Mouse (Mus musculus): ENCODE measurements around the gene Dennd1a. TPM values are rescaled to one million over a fixed set of nuclear protein-coding genes. Genes with fewer than 3 reads are reported as not detected.

Gene Dennd1a
- polyA plus RNA-seq, 1 experiment, result 14.3 TPM

DNA sequence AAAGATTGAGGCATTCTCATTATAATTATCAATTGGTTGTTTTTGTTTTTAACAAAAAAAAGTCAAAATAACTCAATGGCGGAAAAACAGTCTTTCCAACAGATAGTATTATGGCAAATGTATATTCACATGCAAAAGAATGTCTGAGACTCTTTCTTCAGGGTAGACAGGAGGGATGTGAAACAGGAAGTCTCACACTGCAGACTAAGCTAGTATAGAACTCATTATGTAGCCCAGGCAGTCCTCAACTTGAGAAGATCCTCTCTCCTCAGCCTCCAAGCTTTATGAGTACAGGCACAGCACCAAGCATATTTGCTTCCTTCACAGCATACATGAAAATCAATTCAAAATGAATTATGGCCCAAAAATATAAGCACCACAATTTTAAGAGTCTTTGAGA lies 79.4 kb downstream of the Dennd1a start:
- Histone ChIP-seq H3K4me1 (ENCODE audit: control insufficient read depth, insufficient read depth, insufficient read length, low read length) (no peaks in the 10 kb centered on the region), H3K27ac (replicated peaks; ENCODE audit: low read depth, low read length) (no peak overlapping the region), H3K4me3 (ENCODE audit: insufficient read depth, low read depth, low read length) (no peak overlapping the region)

DNA sequence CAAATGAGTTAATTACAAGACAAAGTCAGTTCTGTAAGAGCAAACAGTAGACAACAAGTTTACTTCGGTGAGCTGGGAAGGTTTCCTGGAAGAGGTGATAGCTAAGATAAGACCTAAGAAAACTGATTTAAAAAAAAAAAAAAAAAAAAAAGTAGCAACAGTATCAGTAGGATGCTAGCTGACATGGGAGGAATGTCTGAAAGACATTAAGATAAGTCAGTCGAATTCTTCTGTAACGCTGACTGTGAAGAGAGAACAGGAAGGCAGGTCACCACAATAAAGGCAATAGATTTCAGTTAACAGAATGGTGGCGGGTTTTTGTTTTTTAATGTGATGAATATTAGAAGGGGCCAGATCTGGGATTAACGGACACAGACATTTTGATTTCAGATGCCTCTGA lies 81.9 kb downstream of the Dennd1a start:
- Histone ChIP-seq H3K4me3 (ENCODE audit: insufficient read depth, low read depth, low read length) (no peak overlapping the region), H3K4me1 (ENCODE audit: control insufficient read depth, insufficient read depth, insufficient read length, low read length) (no peaks in the 10 kb centered on the region), H3K27ac (replicated peaks; ENCODE audit: low read depth, low read length) (no peak overlapping the region)

DNA sequence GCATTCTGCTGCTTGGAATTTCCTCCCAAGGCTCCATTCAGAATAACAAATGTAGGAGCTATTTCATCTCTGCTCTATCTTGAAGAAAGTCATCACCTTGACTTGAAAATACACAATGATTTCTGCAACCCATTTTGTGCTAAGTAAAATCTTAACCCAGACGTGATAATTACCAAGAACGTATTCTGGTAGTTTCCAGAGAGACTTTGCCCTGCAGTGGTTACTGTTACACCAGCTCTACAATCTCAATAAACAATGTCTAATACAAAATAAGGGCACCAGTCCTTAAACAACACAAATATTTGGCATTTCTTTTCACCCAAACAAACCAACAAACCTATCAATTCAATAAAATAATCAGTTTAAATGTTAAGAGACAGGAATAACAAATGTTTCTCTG lies 82.5 kb downstream of the Dennd1a start:
- H3K4me3 ChIP-seq (ENCODE audit: insufficient read depth, low read depth, low read length), result no peak overlapping the region
- no peak overlapping the region for H3K27ac ChIP-seq (replicated peaks; ENCODE audit: low read depth, low read length)
- no peaks in the 10 kb centered on the region for H3K4me1 ChIP-seq (ENCODE audit: control insufficient read depth, insufficient read depth, insufficient read length, low read length)

DNA sequence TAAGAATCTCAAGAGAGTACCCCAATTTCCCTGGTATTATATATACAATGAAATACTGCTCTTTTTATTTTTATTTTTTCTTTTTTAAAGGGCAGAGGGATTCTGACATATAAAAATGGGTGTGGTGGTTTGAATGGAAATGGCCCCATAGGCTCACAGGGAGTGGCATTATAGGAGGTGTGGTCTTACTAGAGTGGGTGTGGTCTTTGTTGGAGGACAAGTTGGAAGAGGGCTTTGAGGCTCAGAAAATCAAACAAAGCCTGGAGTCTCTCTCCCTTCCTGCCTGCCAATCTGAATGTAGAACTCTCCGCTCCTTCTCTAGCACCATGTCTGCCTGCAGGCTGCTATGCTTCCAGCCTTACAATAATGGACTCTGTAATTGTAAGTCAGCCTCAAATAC lies 89.1 kb downstream of the Dennd1a start:
- H3K4me3 ChIP-seq (ENCODE audit: insufficient read depth, low read depth, low read length), result no peak overlapping the region

DNA sequence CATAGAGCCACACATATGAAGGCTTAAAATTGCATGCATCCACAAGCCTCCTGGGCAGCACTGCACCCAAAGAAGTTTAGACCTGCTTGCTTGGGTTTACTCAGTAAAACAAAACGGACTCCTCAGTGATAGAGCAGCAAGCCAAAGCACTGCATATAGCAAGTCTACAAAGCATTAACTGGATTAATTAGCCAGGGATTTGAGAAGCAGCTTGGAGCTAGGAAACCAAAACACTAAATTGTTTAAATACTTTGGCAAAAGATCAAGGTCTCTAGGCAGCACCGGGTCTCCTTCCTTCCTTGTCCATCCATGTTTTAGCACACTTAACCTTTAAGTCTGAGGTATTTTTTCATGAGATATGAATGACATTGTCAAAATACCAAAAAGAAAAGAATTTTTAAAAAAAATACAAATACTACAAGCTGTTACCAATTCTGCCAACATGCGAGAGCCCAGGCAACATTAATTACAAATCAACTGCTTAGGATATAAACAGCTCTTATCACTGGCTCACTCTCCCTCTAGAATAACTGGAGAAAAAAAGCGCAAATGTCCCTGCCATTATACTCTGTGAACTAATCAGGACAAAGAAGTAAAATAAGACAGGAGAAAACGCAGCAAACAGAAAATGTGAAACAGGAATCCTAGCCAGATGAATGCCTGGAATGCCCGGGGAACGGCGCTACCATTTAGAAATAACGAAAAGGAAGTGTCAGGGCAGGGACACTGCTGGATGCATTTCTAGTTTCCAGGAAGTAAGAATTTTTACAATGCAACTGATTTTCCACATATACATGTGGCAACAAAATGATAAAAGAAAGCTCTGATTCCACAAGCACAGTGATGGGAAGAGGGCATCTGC lies 90.8 kb downstream of the Dennd1a start:
- no peak overlapping the region for H3K27ac ChIP-seq (replicated peaks; ENCODE audit: low read depth, low read length)
- H3K4me1 ChIP-seq (ENCODE audit: control insufficient read depth, insufficient read depth, insufficient read length, low read length), result peaks cover 4% of the 10 kb centered on the region; the same call in 1 of the 2 replicates
- H3K4me3 ChIP-seq (ENCODE audit: insufficient read depth, low read depth, low read length), result no peak overlapping the region

More for the DNA sequence above, 89.1 kb downstream of the Dennd1a start:
- Histone ChIP-seq H3K27ac (replicated peaks; ENCODE audit: low read depth, low read length) (no peak overlapping the region), H3K4me1 (ENCODE audit: control insufficient read depth, insufficient read depth, insufficient read length, low read length) (peaks cover 4% of the 10 kb centered on the region; the same call in 1 of the 2 replicates)

DNA sequence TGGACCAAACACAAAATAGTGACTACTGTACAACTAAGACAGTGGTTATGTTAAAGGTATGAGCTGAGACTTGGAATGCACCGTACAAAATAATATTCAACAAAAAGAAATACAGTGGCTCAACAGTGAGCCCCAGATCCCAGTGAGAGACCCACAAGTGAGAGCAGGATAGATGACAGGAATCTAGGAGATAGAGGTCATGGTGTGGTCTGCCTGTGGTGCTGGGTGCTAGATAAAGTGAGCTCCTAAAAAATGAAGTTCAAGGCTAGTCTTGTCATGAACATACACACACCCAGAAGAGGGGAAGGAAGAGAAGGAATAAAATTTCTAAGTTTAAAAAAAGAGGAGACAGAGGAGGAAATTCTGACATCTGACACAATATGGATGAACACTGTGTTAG lies 95.2 kb downstream of the Dennd1a start:
- no peak overlapping the region for H3K27ac ChIP-seq (replicated peaks; ENCODE audit: low read depth, low read length)
- peaks cover 4% of the 10 kb centered on the region; the same call in 1 of the 2 replicates for H3K4me1 ChIP-seq (ENCODE audit: control insufficient read depth, insufficient read depth, insufficient read length, low read length)
- no peak overlapping the region for H3K4me3 ChIP-seq (ENCODE audit: insufficient read depth, low read depth, low read length)

DNA sequence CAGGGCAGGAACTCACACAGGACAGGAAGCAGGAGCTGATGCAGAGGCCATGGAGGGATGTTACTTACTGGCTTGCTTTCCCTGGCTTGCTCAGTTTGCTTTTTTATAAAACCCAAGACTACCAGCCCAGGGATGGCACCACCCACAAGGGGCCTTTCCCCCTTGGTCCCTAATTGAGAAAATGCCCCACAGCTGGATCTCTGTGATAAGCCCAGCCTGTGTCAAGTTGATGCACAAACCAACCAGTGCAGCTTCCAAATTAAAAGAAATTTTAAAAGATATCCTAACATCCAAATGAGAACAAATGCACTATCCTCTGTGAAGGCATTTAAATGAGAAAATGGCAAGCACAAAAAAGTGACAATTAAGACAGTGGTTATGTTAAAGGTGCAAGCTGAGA lies 95.6 kb downstream of the Dennd1a start:
- Histone ChIP-seq H3K4me3 (ENCODE audit: insufficient read depth, low read depth, low read length) (no peak overlapping the region), H3K27ac (replicated peaks; ENCODE audit: low read depth, low read length) (no peak overlapping the region), H3K4me1 (ENCODE audit: control insufficient read depth, insufficient read depth, insufficient read length, low read length) (0 out of 2 replicates have a peak, but pooled peaks cover 2% of the 10 kb centered on the region)

DNA sequence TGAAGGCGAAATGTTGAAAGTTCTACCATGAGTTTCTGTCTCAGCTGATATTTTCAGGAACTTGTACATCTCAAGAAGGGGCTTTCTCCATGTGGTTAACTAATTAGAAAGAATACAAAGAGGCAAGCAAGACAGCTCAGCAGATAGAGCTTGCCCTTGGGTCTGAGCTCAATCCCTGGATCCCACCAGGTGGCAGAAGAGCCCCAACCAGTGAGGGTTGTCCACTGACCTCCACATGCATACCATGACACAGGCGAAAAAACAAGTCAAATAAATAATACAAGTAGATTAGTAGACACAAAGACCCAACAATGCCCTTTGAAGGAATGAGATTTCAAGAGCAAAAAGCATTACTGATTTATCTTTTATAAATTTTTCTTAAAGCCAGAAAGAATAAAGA lies 100.8 kb downstream of the Dennd1a start:
- Histone ChIP-seq H3K27ac (replicated peaks; ENCODE audit: low read depth, low read length) (no peak overlapping the region), H3K4me3 (ENCODE audit: insufficient read depth, low read depth, low read length) (no peak overlapping the region), H3K4me1 (ENCODE audit: control insufficient read depth, insufficient read depth, insufficient read length, low read length) (no peaks in the 10 kb centered on the region; the same call in 1 of the 2 replicates)

DNA sequence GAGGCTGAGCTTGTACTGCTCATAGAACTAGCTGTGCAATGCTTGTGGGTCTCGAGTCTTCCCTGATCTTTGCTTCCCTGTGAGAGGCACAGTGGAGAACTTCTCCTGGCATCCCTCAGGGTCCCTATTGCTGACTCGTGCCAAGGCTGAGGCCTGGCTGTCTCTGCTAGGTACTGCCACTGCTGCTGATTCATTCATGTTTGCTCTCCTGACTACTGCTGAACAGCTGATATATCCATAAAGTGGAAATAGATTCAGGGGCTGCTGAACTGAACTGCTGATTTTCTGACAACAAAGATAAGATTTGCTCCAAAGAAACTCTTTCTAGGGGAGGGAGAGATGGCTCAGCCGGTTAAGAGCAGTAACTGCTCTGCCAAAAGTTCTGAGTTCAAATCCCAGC lies 102.2 kb downstream of the Dennd1a start:
- Histone ChIP-seq H3K4me3 (ENCODE audit: insufficient read depth, low read depth, low read length) (no peak overlapping the region), H3K27ac (replicated peaks; ENCODE audit: low read depth, low read length) (no peak overlapping the region), H3K4me1 (ENCODE audit: control insufficient read depth, insufficient read depth, insufficient read length, low read length) (no peaks in the 10 kb centered on the region; the same call in 1 of the 2 replicates)

DNA sequence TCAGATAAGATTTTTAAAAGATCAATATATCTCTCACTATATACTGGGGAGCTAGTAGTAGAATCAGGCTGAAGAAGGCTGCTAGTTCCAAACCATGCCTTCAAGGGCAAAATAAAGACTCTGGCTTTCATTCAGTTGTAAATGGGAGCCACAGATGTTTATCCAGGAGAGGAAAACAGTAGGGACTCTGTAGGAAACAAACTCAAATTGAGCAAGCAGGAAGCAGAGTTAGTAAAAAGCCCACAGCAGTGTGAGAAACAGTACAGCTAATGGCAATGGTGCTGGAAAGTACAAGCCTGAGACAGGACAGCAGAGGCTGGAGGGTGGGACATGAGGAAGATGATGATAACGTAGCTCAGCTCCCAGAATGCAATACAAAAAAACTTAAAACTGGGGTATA lies 103.3 kb downstream of the Dennd1a start:
- H3K4me3 ChIP-seq (ENCODE audit: insufficient read depth, low read depth, low read length), result no peak overlapping the region
- H3K4me1 ChIP-seq (ENCODE audit: control insufficient read depth, insufficient read depth, insufficient read length, low read length), result no peaks in the 10 kb centered on the region; the same call in 1 of the 2 replicates
- no peak overlapping the region for H3K27ac ChIP-seq (replicated peaks; ENCODE audit: low read depth, low read length)

DNA sequence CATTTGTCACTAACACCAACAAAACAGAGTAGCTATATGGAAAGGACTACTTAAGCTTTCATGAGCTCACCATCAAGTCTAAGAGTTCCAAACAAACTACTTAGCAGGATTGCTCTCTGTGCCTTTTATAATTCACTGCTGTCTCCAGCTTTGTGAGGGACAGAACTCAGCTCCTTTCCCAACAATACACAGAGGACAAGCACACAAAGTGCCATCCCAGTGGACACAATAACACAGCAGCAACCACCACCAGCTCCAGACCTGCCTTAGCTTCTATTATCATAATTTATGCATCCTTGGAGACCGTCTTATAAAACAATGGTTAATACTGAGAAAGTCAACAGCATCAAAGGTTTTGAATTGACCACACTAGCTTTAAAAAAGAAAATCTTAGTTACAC lies 104.9 kb downstream of the Dennd1a start:
- no peak overlapping the region for H3K27ac ChIP-seq (replicated peaks; ENCODE audit: low read depth, low read length)
- no peaks in the 10 kb centered on the region; the same call in 1 of the 2 replicates for H3K4me1 ChIP-seq (ENCODE audit: control insufficient read depth, insufficient read depth, insufficient read length, low read length)
- H3K4me3 ChIP-seq (ENCODE audit: insufficient read depth, low read depth, low read length), result no peak overlapping the region

DNA sequence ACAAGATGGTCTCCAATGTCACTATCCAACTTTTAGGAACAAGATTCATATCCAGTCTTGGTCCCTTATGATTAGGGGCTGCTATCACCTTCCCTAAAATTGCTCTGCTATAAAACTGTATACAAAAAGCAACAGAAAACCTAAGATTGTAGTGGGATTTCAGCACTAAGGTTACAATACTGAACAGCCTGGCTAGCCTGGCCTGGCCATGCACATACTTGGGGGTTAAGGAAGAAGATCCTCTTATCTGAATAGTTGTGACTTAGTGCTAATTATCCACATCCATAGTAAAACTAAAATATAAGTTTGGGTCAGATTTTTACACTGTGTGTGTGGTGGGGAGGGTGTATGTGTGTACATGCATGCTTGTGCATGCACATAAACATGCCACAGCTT lies 109.6 kb downstream of the Dennd1a start:
- no peak overlapping the region for H3K4me3 ChIP-seq (ENCODE audit: insufficient read depth, low read depth, low read length)
- H3K27ac ChIP-seq (replicated peaks; ENCODE audit: low read depth, low read length), result no peak overlapping the region
- no peaks in the 10 kb centered on the region for H3K4me1 ChIP-seq (ENCODE audit: control insufficient read depth, insufficient read depth, insufficient read length, low read length)

DNA sequence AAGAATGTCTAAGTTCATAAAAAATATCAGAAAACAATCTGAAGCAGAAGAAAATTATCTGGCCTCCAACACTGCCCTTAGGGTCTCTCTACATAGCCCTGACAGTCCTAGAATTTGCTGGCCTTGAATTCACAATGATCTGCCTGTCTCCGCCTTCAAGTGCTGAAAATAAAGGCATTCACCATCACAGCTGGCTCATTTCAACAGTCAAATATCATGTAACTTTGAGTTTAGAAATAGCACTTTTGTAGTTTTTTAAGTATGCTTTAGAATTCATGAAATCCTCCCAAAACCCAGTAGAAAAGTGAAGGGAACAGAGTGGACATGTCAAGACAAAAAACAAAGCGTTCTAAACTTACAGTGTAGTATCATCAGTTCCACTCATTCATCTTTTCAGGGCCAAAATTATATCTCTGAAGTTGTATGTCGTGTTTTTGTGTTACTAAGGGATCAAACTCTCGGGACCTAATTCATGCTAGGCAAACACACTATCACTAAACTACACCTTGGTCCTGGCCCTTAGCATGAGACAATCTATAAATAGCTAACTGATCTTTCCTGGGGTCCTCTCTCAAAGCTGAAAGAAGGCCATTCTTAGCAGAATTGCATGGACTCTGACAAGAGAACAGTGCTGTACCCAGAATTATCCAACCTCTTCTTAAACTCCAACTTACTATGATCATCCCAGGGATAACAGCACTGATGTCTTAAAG lies 110.2 kb downstream of the Dennd1a start:
- no peaks in the 10 kb centered on the region for H3K4me1 ChIP-seq (ENCODE audit: control insufficient read depth, insufficient read depth, insufficient read length, low read length)
- H3K27ac ChIP-seq (replicated peaks; ENCODE audit: low read depth, low read length), result no peak overlapping the region

DNA sequence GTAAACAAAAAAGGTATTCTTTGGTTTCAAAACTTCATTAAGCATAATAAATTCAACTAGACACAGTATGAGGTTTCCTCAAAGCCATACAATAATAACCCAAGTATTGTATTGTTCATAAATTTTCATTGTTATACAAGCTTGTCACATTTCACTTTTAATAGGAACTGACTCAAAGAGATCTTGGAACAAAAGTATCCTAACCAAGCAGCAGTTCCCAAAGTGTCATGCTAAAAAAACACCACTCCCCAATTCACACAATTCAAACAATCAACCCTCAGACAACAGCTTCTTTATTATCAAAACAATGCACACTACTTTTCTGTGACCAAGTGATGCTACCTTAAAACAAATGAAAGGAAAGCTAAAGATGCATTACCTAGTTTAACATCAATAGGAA lies 111.9 kb downstream of the Dennd1a start:
- Histone ChIP-seq H3K27ac (replicated peaks; ENCODE audit: low read depth, low read length) (no peak overlapping the region), H3K4me3 (ENCODE audit: insufficient read depth, low read depth, low read length) (no peak overlapping the region), H3K4me1 (ENCODE audit: control insufficient read depth, insufficient read depth, insufficient read length, low read length) (no peaks in the 10 kb centered on the region)

More for the DNA sequence above, 110.2 kb downstream of the Dennd1a start:
- H3K4me3 ChIP-seq (ENCODE audit: insufficient read depth, low read depth, low read length), result no peak overlapping the region

DNA sequence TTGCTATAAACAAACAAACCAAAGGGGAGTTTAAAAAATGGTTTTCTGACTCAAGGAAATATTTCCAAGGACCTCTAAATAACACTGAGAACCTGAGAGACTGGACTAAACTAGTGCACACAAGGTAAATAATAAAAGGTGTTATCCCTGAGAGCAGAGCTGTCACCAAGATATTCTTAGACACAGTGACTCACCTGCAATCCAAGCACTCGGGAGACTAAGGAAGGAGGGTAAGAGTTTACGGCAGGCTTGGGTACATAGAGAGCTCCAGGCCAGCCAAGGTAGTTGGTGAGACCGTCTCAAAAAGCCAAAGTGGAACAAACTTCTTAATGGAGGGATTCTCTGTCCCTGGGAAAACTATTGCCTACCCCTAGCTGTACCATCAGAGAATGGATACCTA lies 118.6 kb downstream of the Dennd1a start:
- no peak overlapping the region for H3K27ac ChIP-seq (replicated peaks; ENCODE audit: low read depth, low read length)
- no peak overlapping the region for H3K4me3 ChIP-seq (ENCODE audit: insufficient read depth, low read depth, low read length)
- H3K4me1 ChIP-seq (ENCODE audit: control insufficient read depth, insufficient read depth, insufficient read length, low read length), result no peaks in the 10 kb centered on the region

All from brown adipose tissue, adult 24 weeks (tissue).